Mouse (Mus musculus) MEL (cell line): ENCODE results near the gene Cd248. TPM values are rescaled to one million over a fixed set of nuclear protein-coding genes. Genes with fewer than 3 reads are reported as not detected.
A peak's percentile ranks its signal among the peaks of the same experiment; 100 is the strongest.

Source experiments
- DNase-seq: peaks from one replicate; pipeline ENCODE4 v3.0.0; 2011; ENCODE audit warnings: low read depth, low spot score
- H3K27ac ChIP-seq: 2 replicates; pipeline ENCODE4 v1.5.1; 2012; ENCODE audit warnings: low read depth, mild to moderate bottlenecking, control low read depth, low read length, moderate library complexity; ENCODE audit not compliant: control insufficient read depth
- H3K27me3 ChIP-seq, 2 experiments: fragments of 150-350 bp in 1 of 2; sonication (generic) in 1 of 2; 2 replicates each; pipeline ENCODE4 v1.6.1; 2012; ENCODE audit warnings: low read length in 2 of 2, mild to moderate bottlenecking in 2 of 2, improper control_type of control experiment in 1 of 2, moderate library complexity in 1 of 2; ENCODE audit not compliant: insufficient read depth in 2 of 2, control insufficient read depth in 1 of 2
- H3K36me3 ChIP-seq, 2 experiments: 2 replicates each; pipeline ENCODE4 v1.6.1; 2012 to 2014; ENCODE audit warnings: low read length in 2 of 2, improper control_type of control experiment in 1 of 2, inconsistent platforms in 1 of 2, mild to moderate bottlenecking in 1 of 2; ENCODE audit not compliant: insufficient read depth in 2 of 2, control insufficient read depth in 1 of 2
- H3K4me1 ChIP-seq, 2 experiments: fragments of 150-350 bp in 1 of 2; sonication (generic) in 1 of 2; 2 replicates each; pipeline ENCODE4 v1.6.1; 2012; ENCODE audit warnings: low read length in 2 of 2, improper control_type of control experiment in 1 of 2, mild to moderate bottlenecking in 1 of 2; ENCODE audit not compliant: insufficient read depth in 2 of 2, control insufficient read depth in 1 of 2
- H3K4me3 ChIP-seq, 2 experiments: fragments of 150-350 bp in 1 of 2; sonication (generic) in 1 of 2; 2 replicates each; pipeline ENCODE4 v1.5.1; 2012; ENCODE audit warnings: low read depth in 2 of 2, low read length in 2 of 2, mild to moderate bottlenecking in 2 of 2, moderate library complexity in 2 of 2, control low read depth in 1 of 2, improper control_type of control experiment in 1 of 2; ENCODE audit not compliant: control insufficient read depth in 1 of 2, insufficient read depth in 1 of 2
- H3K79me2 ChIP-seq: 2 replicates; pipeline ENCODE4 v1.6.1; 2012; ENCODE audit warnings: mild to moderate bottlenecking, low read length, moderate library complexity; ENCODE audit not compliant: control insufficient read depth, poor library complexity, insufficient read depth
- H3K9ac ChIP-seq: 2 replicates; pipeline ENCODE4 v1.6.1; 2012; ENCODE audit warnings: low read depth, mild to moderate bottlenecking, control low read depth, low read length, moderate library complexity; ENCODE audit not compliant: control insufficient read depth, poor library complexity, severe bottlenecking
- H3K9me3 ChIP-seq: fragments of 150-350 bp; sonication (generic); replicated peaks from 2 replicates; pipeline ENCODE4 v1.6.1; 2012; ENCODE audit warnings: mild to moderate bottlenecking, low read length, improper control_type of control experiment, moderate library complexity; ENCODE audit not compliant: insufficient read depth
- BHLHE40 ChIP-seq: IDR thresholded peaks from 2 replicates; pipeline ENCODE4 v1.6.1; 2012; ENCODE audit warnings: low read depth, mild to moderate bottlenecking, inconsistent platforms, low read length, improper control_type of control experiment, borderline replicate concordance
- CHD2 ChIP-seq: IDR thresholded peaks from 2 replicates; pipeline ENCODE4 v1.6.1; 2011; ENCODE audit warnings: low read length, improper control_type of control experiment
- CTCF ChIP-seq, 3 experiments: IDR thresholded peaks in 2 of 3; conservative IDR thresholded peaks in 1 of 3; 2 replicates each; pipeline ENCODE4 v1.5.1; 2011 to 2012; ENCODE audit warnings: low read length in 3 of 3, low read depth in 2 of 3, mild to moderate bottlenecking in 2 of 3, improper control_type of control experiment in 1 of 3, inconsistent platforms in 1 of 3, mixed read lengths in 1 of 3, moderate library complexity in 1 of 3; ENCODE audit not compliant: control insufficient read depth in 1 of 3, insufficient read depth in 1 of 3, poor library complexity in 1 of 3, severe bottlenecking in 1 of 3
- ELF1 ChIP-seq: IDR thresholded peaks from 2 replicates; pipeline ENCODE4 v1.6.1; 2014; ENCODE audit warnings: low read depth, mild to moderate bottlenecking, inconsistent platforms, low read length, improper control_type of control experiment, moderate library complexity
- EP300 ChIP-seq, 2 experiments: IDR thresholded peaks; 2 replicates each; pipeline ENCODE4 v1.6.1; 2011; ENCODE audit warnings: improper control_type of control experiment in 2 of 2, low read length in 2 of 2, low read depth in 1 of 2, mild to moderate bottlenecking in 1 of 2
- ETS1 ChIP-seq: IDR thresholded peaks from 2 replicates; pipeline ENCODE4 v1.6.1; 2012; ENCODE audit warnings: low read depth, mild to moderate bottlenecking, inconsistent platforms, low read length, improper control_type of control experiment, moderate library complexity
- GABPA ChIP-seq: IDR thresholded peaks from 2 replicates; pipeline ENCODE4 v1.6.1; 2012; ENCODE audit warnings: low read depth, mild to moderate bottlenecking, inconsistent platforms, low read length, improper control_type of control experiment, moderate library complexity
- GATA1 ChIP-seq: IDR thresholded peaks from 2 replicates; pipeline ENCODE4 v1.6.1; 2011; ENCODE audit warnings: low read depth, low read length, improper control_type of control experiment
- HCFC1 ChIP-seq: IDR thresholded peaks from 2 replicates; pipeline ENCODE4 v1.6.1; 2012; ENCODE audit warnings: low read depth, mild to moderate bottlenecking, inconsistent platforms, low read length, improper control_type of control experiment, moderate library complexity
- JUND ChIP-seq: IDR thresholded peaks from 2 replicates; pipeline ENCODE4 v1.6.1; 2011; ENCODE audit warnings: low read depth, mild to moderate bottlenecking, improper control_type of control experiment, low read length
- KAT2A ChIP-seq: conservative IDR thresholded peaks from 2 replicates; pipeline ENCODE4 v1.6.1; 2012; ENCODE audit warnings: low read depth, low read length, improper control_type of control experiment, inconsistent platforms
- MAFK ChIP-seq: IDR thresholded peaks from 2 replicates; pipeline ENCODE4 v1.6.1; 2011; ENCODE audit warnings: low read depth, mild to moderate bottlenecking, low read length, improper control_type of control experiment, borderline replicate concordance
- MAZ ChIP-seq: IDR thresholded peaks from 2 replicates; pipeline ENCODE4 v1.6.1; 2012; ENCODE audit warnings: low read depth, mild to moderate bottlenecking, inconsistent platforms, low read length, improper control_type of control experiment
- MEF2A ChIP-seq: IDR thresholded peaks from 2 replicates; pipeline ENCODE4 v1.6.1; 2014; ENCODE audit warnings: low read depth, mild to moderate bottlenecking, inconsistent platforms, low read length, improper control_type of control experiment; ENCODE audit not compliant: poor library complexity, insufficient replicate concordance, severe bottlenecking; ENCODE audit errors: extremely low read depth
- MXI1 ChIP-seq: IDR thresholded peaks from 2 replicates; pipeline ENCODE4 v1.6.1; 2011; ENCODE audit warnings: mild to moderate bottlenecking, low read depth, low read length, improper control_type of control experiment
- MYB ChIP-seq: IDR thresholded peaks from 2 replicates; pipeline ENCODE4 v1.6.1; 2011; ENCODE audit warnings: mild to moderate bottlenecking, low read depth, low read length, improper control_type of control experiment
- NELFE ChIP-seq: IDR thresholded peaks from 2 replicates; pipeline ENCODE4 v1.6.1; 2011; ENCODE audit warnings: low read depth, low read length, improper control_type of control experiment
- POLR2A ChIP-seq, 2 experiments: IDR thresholded peaks; 2 replicates each; pipeline ENCODE4 v1.6.1; 2011 to 2012; ENCODE audit warnings: low read length in 2 of 2, mild to moderate bottlenecking in 2 of 2, control low read depth in 1 of 2, improper control_type of control experiment in 1 of 2, low read depth in 1 of 2, moderate library complexity in 1 of 2; ENCODE audit not compliant: control insufficient read depth in 1 of 2, insufficient read depth in 1 of 2, poor library complexity in 1 of 2
- POLR2AphosphoS5 ChIP-seq: IDR thresholded peaks from 2 replicates; pipeline ENCODE4 v1.6.1; 2012; ENCODE audit warnings: low read depth, borderline replicate concordance, mild to moderate bottlenecking, inconsistent platforms, low read length, moderate library complexity, mixed read lengths
- RAD21 ChIP-seq: IDR thresholded peaks from 2 replicates; pipeline ENCODE4 v1.6.1; 2011; ENCODE audit warnings: mild to moderate bottlenecking, low read depth, low read length, improper control_type of control experiment
- RCOR1 ChIP-seq: IDR thresholded peaks from 2 replicates; pipeline ENCODE4 v1.6.1; 2012; ENCODE audit warnings: low read depth, mild to moderate bottlenecking, inconsistent platforms, low read length, improper control_type of control experiment
- SIN3A ChIP-seq: IDR thresholded peaks from 2 replicates; pipeline ENCODE4 v1.6.1; 2012; ENCODE audit warnings: low read length, improper control_type of control experiment, inconsistent platforms
- SMC3 ChIP-seq: IDR thresholded peaks from 2 replicates; pipeline ENCODE4 v1.6.1; 2011; ENCODE audit warnings: low read depth, low read length, improper control_type of control experiment
- TAL1 ChIP-seq: IDR thresholded peaks from 2 replicates; pipeline ENCODE4 v1.6.1; 2012; ENCODE audit warnings: mild to moderate bottlenecking, inconsistent platforms, low read length, moderate library complexity, mixed read lengths
- TBP ChIP-seq: IDR thresholded peaks from 2 replicates; pipeline ENCODE4 v1.8.0; 2011; ENCODE audit warnings: low read depth, low read length, improper control_type of control experiment
- TCF12 ChIP-seq: IDR thresholded peaks from 2 replicates; pipeline ENCODE4 v1.6.1; 2014; ENCODE audit warnings: low read depth, mild to moderate bottlenecking, inconsistent platforms, low read length, improper control_type of control experiment, moderate library complexity
- UBTF ChIP-seq: IDR thresholded peaks from 2 replicates; pipeline ENCODE4 v1.6.1; 2012; ENCODE audit warnings: low read depth, mild to moderate bottlenecking, inconsistent platforms, low read length, improper control_type of control experiment, moderate library complexity, borderline replicate concordance; ENCODE audit not compliant: insufficient read depth
- USF1 ChIP-seq: IDR thresholded peaks from 2 replicates; pipeline ENCODE4 v1.6.1; 2014; ENCODE audit warnings: low read depth, mild to moderate bottlenecking, inconsistent platforms, low read length, improper control_type of control experiment, moderate library complexity
- ZC3H11A ChIP-seq: IDR thresholded peaks from 2 replicates; pipeline ENCODE4 v1.6.1; 2012; ENCODE audit warnings: low read depth, mild to moderate bottlenecking, inconsistent platforms, low read length, improper control_type of control experiment
- ZKSCAN1 ChIP-seq: IDR thresholded peaks from 2 replicates; pipeline ENCODE4 v1.6.1; 2012; ENCODE audit warnings: low read depth, mild to moderate bottlenecking, inconsistent platforms, low read length, improper control_type of control experiment, moderate library complexity
- ZMIZ1 ChIP-seq: IDR thresholded peaks from 2 replicates; pipeline ENCODE4 v1.6.1; 2012; ENCODE audit warnings: low read depth, mild to moderate bottlenecking, inconsistent platforms, low read length, improper control_type of control experiment, moderate library complexity
- polyA plus RNA-seq, 2 experiments: library from polyadenylated mRNA; stranded (reverse) in 1 of 2; unstranded in 1 of 2; fragments of >175 nt in 1 of 2; fragments of >200 nt in 1 of 2; gene quantifications; 2 replicates each; pipeline versions ENCODE4 v1.2.1 to v1.2.4; 2012; ENCODE audit warnings: low replicate concordance in 2 of 2, low read depth in 1 of 2; ENCODE audit not compliant: insufficient read length in 2 of 2, insufficient read depth in 1 of 2, missing spikeins in 1 of 2
- total RNA-seq: library from RNA; depleted of rRNA; stranded (reverse); fragments of 300-350 nt; gene quantifications from 2 replicates; pipeline ENCODE4 v1.2.3, GENCODE M21; 2012

The Cd248 gene
- total and polyA plus RNA-seq, 3 experiments = 0.27 to 0.86 TPM; not detected in 1

DNA sequence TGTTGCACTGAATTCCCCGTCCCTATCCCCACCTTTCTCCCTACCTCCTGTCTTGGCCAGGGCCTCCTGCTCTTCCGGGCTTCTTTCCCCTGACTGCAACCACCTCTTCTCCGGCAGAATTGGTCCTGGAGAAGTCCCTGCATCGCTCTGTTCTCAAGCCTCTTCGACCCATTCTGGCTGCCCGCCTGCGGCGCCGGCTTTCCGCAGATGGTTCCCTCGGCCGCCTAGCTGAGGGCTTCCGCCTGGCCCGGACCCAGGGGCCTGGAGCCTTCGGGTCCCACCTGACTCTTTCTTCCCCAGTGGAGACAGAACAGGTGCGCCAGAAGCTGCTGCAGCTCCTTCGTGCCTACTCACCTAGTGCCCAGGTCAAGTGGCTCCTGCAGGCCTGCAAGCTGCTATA is 15.0 kb upstream of the Cd248 start:
- Histone ChIP-seq H3K27ac (no peak overlapping the region), H3K9me3 (no peaks in the 10 kb centered on the region), H3K79me2 (no peaks in the 10 kb centered on the region), H3K9ac (no peak overlapping the region), H3K36me3 (peaks cover 2 to 12% of the 10 kb centered on the region in 2 experiments; a peak in 3 of 4 replicates), H3K4me1 (peaks cover 7 to 19% of the 10 kb centered on the region in 2 experiments; a peak in 3 of 4 replicates), H3K27me3 (no peaks in the 10 kb centered on the region), H3K4me3 (no peak overlapping the region)
- DNase-seq = no peak
- TF ChIP-seq ZMIZ1 = no peak
- no peak for TF ChIP-seq KAT2A
- TF ChIP-seq TCF12 = no peak
- no peak for TF ChIP-seq POLR2A (IDR thresholded peaks at IDR 0.05; ENCODE audit: control insufficient read depth in 1 of 2, insufficient read depth in 1 of 2, low read depth in 1 of 2, low read length in 2 of 2, poor library complexity in 1 of 2)
- no peak for TF ChIP-seq POLR2AphosphoS5
- TF ChIP-seq BHLHE40 = no peak
- no peak for TF ChIP-seq CTCF (IDR thresholded peaks at IDR 0.05 in 2 of 3, conservative IDR thresholded peaks at IDR 0.05 in 1 of 3; ENCODE audit: control insufficient read depth in 1 of 3, insufficient read depth in 1 of 3, low read depth in 2 of 3, low read length in 3 of 3, poor library complexity in 1 of 3, severe bottlenecking in 1 of 3)
- TF ChIP-seq ZKSCAN1 = no peak
- no peak for TF ChIP-seq EP300 (IDR thresholded peaks at IDR 0.05; ENCODE audit: low read depth in 1 of 2, low read length in 2 of 2)
- no peak for TF ChIP-seq USF1
- no peak for TF ChIP-seq TBP
- no peak for TF ChIP-seq UBTF
- no peak for TF ChIP-seq MAZ
- no peak for TF ChIP-seq RCOR1
- no peak for TF ChIP-seq RAD21
- no peak for TF ChIP-seq MXI1
- TF ChIP-seq NELFE = no peak
- no peak for TF ChIP-seq MEF2A
- no peak for TF ChIP-seq TAL1
- no peak for TF ChIP-seq ETS1

DNA sequence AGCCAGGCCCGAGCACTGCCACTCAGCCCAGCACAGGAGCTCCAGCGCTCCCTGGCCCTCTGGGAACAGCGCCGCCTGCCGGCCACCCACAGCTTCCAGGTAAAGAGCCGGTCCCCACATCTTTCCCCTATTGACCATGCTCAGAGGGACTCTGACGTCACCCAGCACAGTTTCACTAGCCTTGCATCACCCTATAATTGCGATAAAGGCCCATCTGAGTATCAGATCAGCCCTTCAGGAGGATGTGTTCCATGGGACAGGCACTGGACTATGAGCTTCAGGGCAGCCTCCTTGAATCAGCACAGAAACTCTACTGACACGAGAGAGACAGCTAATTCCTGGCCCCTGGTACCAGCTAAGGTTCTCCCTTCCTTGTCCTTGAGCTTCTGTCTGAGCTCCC is 14.0 kb upstream of the Cd248 start:
- Histone ChIP-seq H3K9me3 (no peaks in the 10 kb centered on the region), H3K27me3 (no peaks in the 10 kb centered on the region), H3K4me1 (peaks cover 7 to 24% of the 10 kb centered on the region in 2 experiments; a peak in 3 of 4 replicates), H3K9ac (peak overlapping the region; percentile 67), H3K36me3 (peaks cover under 1 to 15% of the 10 kb centered on the region in 2 experiments; a peak in 3 of 4 replicates), H3K27ac (peak overlapping the region; percentile 94), H3K4me3 (peak overlapping the region in 1 of 2 experiments; percentile 72; a peak in 2 of 4 replicates), H3K79me2 (no peaks in the 10 kb centered on the region)
- DNase-seq = peak; percentile 90
- peak; percentile 28 for TF ChIP-seq RAD21
- TF ChIP-seq MEF2A = peak; percentile 72; the same call in 1 of the 2 replicates
- TF ChIP-seq KAT2A = peak; percentile 63
- no peak for TF ChIP-seq ZMIZ1
- peak; percentile 50 to 55; a peak in 2 of 4 replicates for TF ChIP-seq POLR2A (IDR thresholded peaks at IDR 0.05; ENCODE audit: control insufficient read depth in 1 of 2, insufficient read depth in 1 of 2, low read depth in 1 of 2, low read length in 2 of 2, poor library complexity in 1 of 2)
- peak; percentile 42; the same call in 1 of the 2 replicates for TF ChIP-seq SIN3A
- TF ChIP-seq GATA1 = peak; percentile 52
- TF ChIP-seq ZC3H11A = peak; percentile 46; the same call in 1 of the 2 replicates
- TF ChIP-seq MAFK = no peak
- no peak for TF ChIP-seq ZKSCAN1
- TF ChIP-seq JUND = peak; percentile 79; the same call in 1 of the 2 replicates
- TF ChIP-seq MXI1 = peak; percentile 56; the same call in 1 of the 2 replicates
- TF ChIP-seq CHD2 = no peak
- peak; percentile 66 for TF ChIP-seq SMC3
- TF ChIP-seq HCFC1 = peak; percentile 68
- peak; percentile 44; the same call in 1 of the 2 replicates for TF ChIP-seq ELF1
- no peak for TF ChIP-seq MYB
- no peak for TF ChIP-seq GABPA
